19 mouse cellular contexts compared by ENCODE assay signal in the genomic region with DNA sequence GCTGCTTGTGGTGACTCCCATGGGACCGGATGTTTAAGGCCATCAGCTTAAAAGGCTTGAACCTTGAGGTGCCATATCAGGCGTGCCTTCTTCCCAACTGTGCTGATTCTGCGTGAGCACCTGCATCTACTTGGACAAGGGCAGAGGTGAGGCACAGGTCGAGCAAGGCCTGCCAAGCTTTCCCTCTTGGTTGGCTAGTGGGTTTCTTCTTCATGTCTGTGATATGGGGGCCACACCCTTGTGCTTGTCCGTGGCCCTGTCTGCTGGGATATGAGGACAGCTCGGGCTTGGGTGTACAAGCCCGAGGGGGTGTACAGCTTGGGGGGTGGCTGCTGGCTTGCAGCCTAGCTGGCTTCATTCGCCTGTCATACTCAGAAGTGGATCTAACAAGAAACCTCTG. TPM values are rescaled to one million over a fixed set of nuclear protein-coding genes. Genes with fewer than 3 reads are reported as not detected.
DNase-seq lines count a peak whose midpoint lies in the region; ATAC-seq and TF ChIP-seq lines count a peak whose summit lies in the region.
"Had no signal": no experiment of that assay in that cellular context is flagged by ENCODE, and none has a peak within 500 bp of the region (broad histone marks: within the 10 kb centered on the region; RNA-seq: fewer than 3 reads in every experiment).

No protein-coding gene starts in this region.

- DNase-seq in cerebellum, adult 2 months, result no peak
- no peak for DNase-seq in cerebellum, adult 9-10 months
- DNase-seq in heart, postnatal 0 days (ENCODE audit: low spot score), result no peak
- DNase-seq in heart, postnatal 4 days, result no peak
- DNase-seq in layer of hippocampus, adult 2 months (ENCODE audit: low spot score in 2 of 2), result no peak
- DNase-seq in layer of hippocampus, adult 9-10 months (ENCODE audit: low spot score), result no peak
- DNase-seq: left cerebral cortex, postnatal 4 days; liver; liver, postnatal 0 days; thymus, postnatal 14 days had no signal

- no peak overlapping the region for H3K4me2 ChIP-seq in heart, postnatal 0 days (ENCODE audit: low read depth, low read length)
- H3K4me2 ChIP-seq: forebrain, embryonic 15.5 days; midbrain, embryonic 12.5 days; neural tube, embryonic 12.5 days had no signal

- 66% methylated on average over 8 of the region's 8 CpGs for WGBS in cerebellum, adult 2 months
- 71% methylated on average over 8 of the region's 8 CpGs for WGBS in heart, postnatal 0 days

- ATAC-seq in heart, postnatal 0 days (ENCODE audit: insufficient read depth, low read depth), result no peak
- ATAC-seq: CD4-positive, CD25-positive, alpha-beta regulatory T cell, adult 4 months; forebrain, embryonic 15.5 days; inflammation-experienced regulatory T-cells, adult 6 months; liver, postnatal 0 days; Patski had no signal

- TF ChIP-seq POLR2A in cerebellum, adult 2 months (IDR thresholded peaks at IDR 0.05; ENCODE audit: borderline replicate concordance, insufficient read depth, low read length), result no peak

- H3K9me3 ChIP-seq in heart, postnatal 0 days (replicated peaks; ENCODE audit: control insufficient read depth, low read length), result no peaks in the 10 kb centered on the region
- H3K9me3 ChIP-seq: forebrain, embryonic 15.5 days; heart, embryonic 10.5 days; midbrain, embryonic 12.5 days; neural tube, embryonic 12.5 days had no signal

- TF ChIP-seq CTCF in cerebellum, adult 2 months (IDR thresholded peaks at IDR 0.05; ENCODE audit: borderline replicate concordance, insufficient read depth, low read depth, low read length), result no peak
- TF ChIP-seq CTCF in heart, postnatal 0 days (IDR thresholded peaks at IDR 0.05; ENCODE audit: low read depth), result no peak
- TF ChIP-seq CTCF in layer of hippocampus, adult 2 months (conservative IDR thresholded peaks at IDR 0.05), result no peak

- peaks cover 66% of the 10 kb centered on the region for H3K4me1 ChIP-seq in cerebellum, adult 2 months (ENCODE audit: control insufficient read depth, insufficient read depth, low read length)
- H3K4me1 ChIP-seq in heart, postnatal 0 days (ENCODE audit: control insufficient read depth, insufficient read depth), result no peaks in the 10 kb centered on the region
- H3K4me1 ChIP-seq in brown adipose tissue, adult 24 weeks (ENCODE audit: control insufficient read depth, insufficient read depth, insufficient read length, low read length), result peaks cover 9% of the 10 kb centered on the region
- H3K4me1 ChIP-seq: neural tube, embryonic 12.5 days had no signal

- no peak overlapping the region for H3K4me3 ChIP-seq in cerebellum, adult 2 months (replicated peaks; ENCODE audit: insufficient read depth, low read depth, low read length)
- no peak overlapping the region for H3K4me3 ChIP-seq in heart, postnatal 0 days (ENCODE audit: low read depth, low read length)
- H3K4me3 ChIP-seq in layer of hippocampus, adult 2 months, result no peak overlapping the region
- H3K4me3 ChIP-seq in brown adipose tissue, adult 24 weeks (ENCODE audit: insufficient read depth, low read depth, low read length), result no peak overlapping the region
- H3K4me3 ChIP-seq: erythroblast, embryonic 14.5 days; forebrain, embryonic 15.5 days; heart, embryonic 10.5 days; midbrain, embryonic 12.5 days; neural tube, embryonic 12.5 days had no signal

- no peaks in the 10 kb centered on the region for H3K27me3 ChIP-seq in cerebellum, adult 2 months (ENCODE audit: control insufficient read depth, insufficient read depth, low read length)
- no peaks in the 10 kb centered on the region for H3K27me3 ChIP-seq in heart, postnatal 0 days (ENCODE audit: control insufficient read depth, insufficient read depth, low read length)
- H3K27me3 ChIP-seq: forebrain, embryonic 15.5 days; neural tube, embryonic 12.5 days; Patski had no signal

- peak overlapping the region; percentile 31; the same call in 1 of the 2 replicates for H3K27ac ChIP-seq in cerebellum, adult 2 months (ENCODE audit: insufficient read depth, low read length)
- H3K27ac ChIP-seq in heart, postnatal 0 days (ENCODE audit: low read depth), result peak overlapping the region; percentile 81
- peak overlapping the region; percentile 54; the same call in 1 of the 2 replicates for H3K27ac ChIP-seq in layer of hippocampus, adult 2 months
- peak overlapping the region; percentile 98 for H3K27ac ChIP-seq in brown adipose tissue, adult 24 weeks (replicated peaks; ENCODE audit: low read depth, low read length)
- H3K27ac ChIP-seq: forebrain, embryonic 15.5 days; midbrain, embryonic 12.5 days; neural tube, embryonic 12.5 days had no signal

- no peak overlapping the region for H3K9ac ChIP-seq in heart, postnatal 0 days (replicated peaks; ENCODE audit: low read depth, low read length)
- H3K9ac ChIP-seq: forebrain, embryonic 15.5 days; liver, postnatal 0 days; midbrain, embryonic 12.5 days; neural tube, embryonic 12.5 days had no signal

- TF ChIP-seq EP300 in heart, postnatal 0 days (IDR thresholded peaks at IDR 0.05; ENCODE audit: low read depth), result no peak

- H3K36me3 ChIP-seq in heart, postnatal 0 days (replicated peaks; ENCODE audit: control insufficient read depth, insufficient read depth, low read length), result no peaks in the 10 kb centered on the region
- H3K36me3 ChIP-seq: forebrain, embryonic 15.5 days; heart, embryonic 10.5 days; midbrain, embryonic 12.5 days; neural tube, embryonic 12.5 days had no signal

RNA-seq across cellular contexts. Expression of gene Mcf2l, which starts 51.4 kb away (rescaled TPM):
- polyA plus RNA-seq in cerebellum, adult 2 months (2012; rRNA removed), result 150 and 158 TPM in 2 replicates
- total RNA-seq in heart, postnatal 0 days (2014; rRNA removed; ENCODE audit: low replicate concordance), result 22.1 and 22.9 TPM in 2 replicates
- polyA plus RNA-seq in heart, postnatal 0 days (2015; fragmentation: Nextera tagmentation; extraction: Ambion mirVana), result 6.6 and 7.5 TPM in 2 replicates
- 10 to 100 TPM; 28.8 to 33.0 TPM for total RNA-seq in heart, postnatal 4 days (2021)
- total RNA-seq in layer of hippocampus, adult 2 months (2021), result 100 to 1,000 TPM; 225 to 238 TPM
- 7.2 and 10.0 TPM in 2 replicates for polyA plus RNA-seq in brown adipose tissue, adult 24 weeks (2012; ENCODE audit: insufficient read depth, insufficient read length, missing spikeins)

Comparison
In these comparisons a context has a peak if more than half of its experiments do, and no peak if none do; other contexts are left out.
1. H3K27ac ChIP-seq: peak in every context shown above with its lines; median percentile 98 in brown adipose tissue, adult 24 weeks; 81 in heart, postnatal 0 days; 54 in layer of hippocampus, adult 2 months; 31 in cerebellum, adult 2 months.